Mouse (Mus musculus) thymus, adult 2 months (tissue): ENCODE data around the gene Hoxa6.

ENCODE experiments used
- CTCF ChIP-seq: fragments of 200-500 bp; IDR thresholded peaks from 2 replicates; pipeline ENCODE4 v1.5.1; 2012; ENCODE audit warnings: mild to moderate bottlenecking, control low read depth, low read length, moderate library complexity, borderline replicate concordance; ENCODE audit not compliant: control insufficient read depth, poor library complexity, insufficient read depth; ENCODE audit errors: extremely low read depth
- POLR2A ChIP-seq: fragments of 200-500 bp; IDR thresholded peaks from 2 replicates; pipeline ENCODE4 v1.6.1; 2012; ENCODE audit warnings: mild to moderate bottlenecking, low read length, control low read depth, moderate library complexity; ENCODE audit not compliant: control insufficient read depth, poor library complexity, insufficient read depth; ENCODE audit errors: extremely low read depth

GRCm38 (mm10) chr6:52190906-52191810, 17.4 kb downstream of the Hoxa6 start, which contains the start of gene Hoxa4:
- TF ChIP-seq CTCF = no peak
- TF ChIP-seq POLR2A = no peak
